Mouse (Mus musculus) lung, adult 2 months (tissue): Measurements from ENCODE around the gene Mef2d. TPM values are rescaled to one million over a fixed set of nuclear protein-coding genes. Genes with fewer than 3 reads are reported as not detected.

Source experiments
- DNase-seq: peaks from one replicate; pipeline ENCODE4 v3.0.0; 2022
- H3K4me1 ChIP-seq: fragments of 200-500 bp; 2 replicates; pipeline ENCODE4 v1.6.1; 2011; ENCODE audit warnings: low read length; ENCODE audit not compliant: control insufficient read depth, insufficient read depth
- H3K4me3 ChIP-seq: fragments of 200-500 bp; replicated peaks from 2 replicates; pipeline ENCODE3; 2011; ENCODE audit warnings: low read depth, mild to moderate bottlenecking, control low read depth, low read length; ENCODE audit errors: extremely low read depth
- CTCF ChIP-seq: fragments of 200-500 bp; IDR thresholded peaks from 2 replicates; pipeline ENCODE4 v1.5.1; 2011; ENCODE audit warnings: mild to moderate bottlenecking, low read length, control low read depth; ENCODE audit not compliant: insufficient read depth
- POLR2A ChIP-seq: fragments of 200-500 bp; IDR thresholded peaks from 2 replicates; pipeline ENCODE4 v1.6.1; 2011; ENCODE audit warnings: low read depth, mild to moderate bottlenecking, control low read depth, low read length, borderline replicate concordance; ENCODE audit errors: extremely low read depth
- WGBS: fragments of 180-500 bp; shearing (Covaris S2); methylation state at CpG from one replicate; pipeline ENCODE4 v1.1.7; 2018; 5-methylcytosine and 5-hydroxymethylcytosine counted together
- polyA plus RNA-seq: library from polyadenylated mRNA; depleted of rRNA; stranded (reverse); fragments of >200 nt; gene quantifications from 2 replicates; pipeline ENCODE4 v1.2.3, GENCODE M21; 2012

Gene Mef2d
- polyA plus RNA-seq, 1 experiment = 87.0 TPM

GRCm38 (mm10) chr3:88197741-88198504 lies 55.8 kb downstream of the Mef2d start:
- peaks cover 6% of the 10 kb centered on the region for H3K4me1 ChIP-seq
- TF ChIP-seq POLR2A (no peak), CTCF (no peak)
- H3K4me3 ChIP-seq = no peak overlapping the region
- DNase-seq = no peak
- 20% methylated on average over 10 of the region's 10 CpGs for WGBS

GRCm38 (mm10) chr3:88198505-88199020 lies 56.4 kb downstream of the Mef2d start:
- no peak for TF ChIP-seq POLR2A
- TF ChIP-seq CTCF = no peak
- Histone ChIP-seq H3K4me1 (peaks cover 6% of the 10 kb centered on the region), H3K4me3 (no peak overlapping the region)
- 12% methylated on average over 9 of the region's 9 CpGs for WGBS
- no peak for DNase-seq

- H3K4me1 ChIP-seq = peaks cover 6% of the 10 kb centered on the region
- WGBS = 48% methylated on average over 2 of the region's 2 CpGs
- TF ChIP-seq POLR2A = no peak
- no peak for TF ChIP-seq CTCF
- no peak overlapping the region for H3K4me3 ChIP-seq
- DNase-seq = no peak
These were observed 57.5 kb downstream of the Mef2d start for GRCm38 (mm10) chr3:88199541-88200110.

DNA sequence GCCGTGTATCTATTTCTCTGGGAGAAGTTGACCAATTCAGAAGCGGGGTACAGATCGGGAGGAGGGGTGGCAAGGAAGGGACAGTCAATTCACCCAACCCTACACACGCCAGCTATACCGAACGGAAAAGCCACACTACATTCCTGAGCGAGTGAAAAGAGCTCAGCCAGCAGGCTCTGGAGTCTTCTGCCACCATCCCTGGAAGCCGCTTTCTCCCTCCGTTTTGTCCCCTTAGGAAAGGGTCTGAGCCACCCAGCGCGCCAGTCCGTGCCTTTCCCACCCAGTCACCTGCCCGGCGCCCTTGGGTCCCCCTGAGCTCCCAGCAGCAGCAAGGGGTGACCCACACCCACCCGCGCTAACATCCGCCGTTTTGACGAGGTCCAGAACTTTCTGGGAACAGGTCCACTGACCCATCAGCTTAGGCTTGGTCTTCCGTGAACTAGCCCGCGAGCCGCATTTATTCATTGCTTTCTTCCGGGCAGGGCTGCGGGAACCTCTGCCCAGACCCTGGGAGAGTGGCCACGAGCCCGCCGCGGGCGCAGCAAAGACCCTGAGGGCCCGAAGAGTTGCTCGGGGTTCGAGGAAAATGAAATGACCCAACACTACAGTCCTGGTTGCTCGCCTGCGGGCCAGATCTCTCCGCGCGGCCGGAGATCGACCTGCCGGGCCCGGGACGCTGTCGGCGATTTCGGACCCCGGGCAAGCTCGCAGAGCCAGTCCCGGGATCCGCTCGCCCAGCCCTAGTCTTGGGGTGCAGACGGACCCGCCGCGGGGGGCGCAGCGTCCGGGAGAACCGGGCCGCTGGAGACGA lies 58.2 kb downstream of the Mef2d start:
- Histone ChIP-seq H3K4me3 (no peak overlapping the region), H3K4me1 (peaks cover 6% of the 10 kb centered on the region)
- 2% methylated on average over 61 of the region's 61 CpGs for WGBS
- TF ChIP-seq POLR2A = no peak
- TF ChIP-seq CTCF = no peak
- no peak for DNase-seq

GRCm38 (mm10) chr3:88200972-88201330 lies 58.8 kb downstream of the Mef2d start:
- 2% methylated on average over 37 of the region's 37 CpGs for WGBS
- no peak for DNase-seq
- TF ChIP-seq POLR2A = no peak
- no peak for TF ChIP-seq CTCF

DNA sequence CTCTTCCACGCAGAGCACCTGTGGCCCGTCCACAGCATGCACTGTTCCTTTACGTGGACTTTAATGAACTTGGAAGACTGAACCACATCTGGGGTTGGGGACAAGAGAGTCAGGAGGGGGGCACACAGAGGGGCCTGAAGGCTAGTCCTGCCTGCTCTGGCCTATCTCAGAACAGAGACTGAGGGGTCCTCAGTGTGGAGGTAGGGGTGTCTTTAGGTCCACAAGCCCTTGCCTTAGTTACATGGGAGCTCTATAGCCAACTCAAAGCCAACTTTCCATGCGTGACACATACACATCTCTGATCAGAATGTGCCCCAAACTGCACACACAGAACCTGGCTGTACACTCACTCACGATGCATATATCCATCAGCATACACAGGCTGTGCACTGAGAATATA lies 59.5 kb downstream of the Mef2d start:
- no peak overlapping the region for H3K4me3 ChIP-seq
- H3K4me1 ChIP-seq = peaks cover 6% of the 10 kb centered on the region
- TF ChIP-seq POLR2A (no peak), CTCF (no peak)
- 21% methylated on average over 5 of the region's 5 CpGs for WGBS
- DNase-seq = no peak

More at GRCm38 (mm10) chr3:88200972-88201330, 58.8 kb downstream of the Mef2d start:
- Histone ChIP-seq H3K4me1 (peaks cover 6% of the 10 kb centered on the region), H3K4me3 (no peak overlapping the region)

DNA sequence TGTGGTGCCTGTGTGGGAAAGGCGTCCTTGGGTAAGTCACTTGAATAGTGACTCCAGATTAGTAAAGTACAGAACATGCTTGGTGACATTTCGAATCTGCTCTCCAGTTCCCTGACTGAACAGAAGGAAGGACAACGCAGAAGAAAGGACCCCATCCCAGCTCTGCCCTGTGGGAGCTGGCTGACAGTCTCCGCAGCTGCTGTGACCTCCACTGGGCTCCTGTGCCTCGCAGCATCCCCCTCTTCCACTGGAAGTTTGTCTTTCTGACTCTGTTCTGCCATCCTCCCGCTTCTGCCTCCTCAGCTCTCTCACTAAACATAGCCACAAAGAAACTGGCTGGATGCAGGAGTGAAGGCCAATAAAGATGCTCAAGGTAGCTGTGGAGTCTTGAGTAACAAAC lies 60.8 kb downstream of the Mef2d start:
- Histone ChIP-seq H3K4me1 (peaks cover 6% of the 10 kb centered on the region), H3K4me3 (no peak overlapping the region)
- DNase-seq = no peak
- 8% methylated on average over 6 of the region's 6 CpGs for WGBS
- no peak for TF ChIP-seq POLR2A
- TF ChIP-seq CTCF = no peak

DNA sequence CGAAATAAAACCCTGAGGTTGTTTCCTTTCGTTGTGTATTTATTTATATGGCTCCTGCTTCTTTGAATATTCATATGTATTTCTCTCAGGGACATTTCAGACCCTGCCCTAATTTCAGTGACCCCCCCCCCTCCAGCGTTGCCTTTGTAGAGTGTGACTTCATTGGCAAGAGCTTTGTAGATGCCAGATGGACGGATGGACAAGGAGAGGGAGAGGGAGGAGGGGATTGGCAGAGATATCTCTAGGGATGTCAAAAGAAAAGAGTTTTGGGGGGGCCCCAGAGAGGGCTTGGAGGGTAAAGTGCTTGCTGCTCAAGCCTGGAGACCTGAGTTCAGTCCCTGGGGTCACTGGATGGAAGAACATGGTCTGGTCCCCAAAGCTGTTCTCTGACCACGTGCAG lies 61.3 kb downstream of the Mef2d start:
- H3K4me3 ChIP-seq = no peak overlapping the region
- DNase-seq = no peak
- peaks cover 6% of the 10 kb centered on the region for H3K4me1 ChIP-seq
- TF ChIP-seq CTCF = no peak
- no peak for TF ChIP-seq POLR2A
- 14% methylated on average over 5 of the region's 5 CpGs for WGBS

GRCm38 (mm10) chr3:88203999-88204700 lies 62.0 kb downstream of the Mef2d start:
- Histone ChIP-seq H3K4me3 (no peak overlapping the region), H3K4me1 (peaks cover 6% of the 10 kb centered on the region)
- WGBS = 7% methylated on average over 7 of the region's 7 CpGs
- no peak for DNase-seq
- TF ChIP-seq CTCF (no peak), POLR2A (no peak)
